Mouse (Mus musculus) intestine, embryonic 16.5 days (tissue): ENCODE data around the gene Cdh23. TPM values are rescaled to one million over a fixed set of nuclear protein-coding genes. Genes with fewer than 3 reads are reported as not detected.

Experiments used
- ATAC-seq: fragments of 200-750 bp; cut with Nextera tagmentation; 2 replicates; pipeline ENCODE4 v1.8.0; 2017; ENCODE audit warnings: moderate TSS enrichment, moderate library complexity
- H3K27ac ChIP-seq: fragments of 300-500 bp; sonication (generic); 2 replicates; pipeline ENCODE4 v1.5.1; 2014; ENCODE audit warnings: mild to moderate bottlenecking, low read length
- H3K27me3 ChIP-seq: fragments of 300-500 bp; sonication (generic); replicated peaks from 2 replicates; pipeline ENCODE4 v1.6.1; 2014; ENCODE audit warnings: low read length, control low read depth, mixed read lengths; ENCODE audit not compliant: control insufficient read depth, insufficient read depth
- H3K36me3 ChIP-seq: fragments of 300-500 bp; sonication (generic); 2 replicates; pipeline ENCODE4 v1.6.1; 2014; ENCODE audit warnings: low read length, control low read depth; ENCODE audit not compliant: control insufficient read depth, insufficient read depth
- H3K4me1 ChIP-seq: fragments of 300-500 bp; sonication (generic); 2 replicates; pipeline ENCODE4 v1.6.1; 2014; ENCODE audit warnings: low read length, control low read depth, mixed read lengths; ENCODE audit not compliant: control insufficient read depth, insufficient read depth
- H3K4me2 ChIP-seq: fragments of 300-500 bp; sonication (generic); 2 replicates; pipeline ENCODE4 v1.6.1; 2014; ENCODE audit warnings: low read depth, low read length, control low read depth
- H3K4me3 ChIP-seq: fragments of 300-500 bp; sonication (generic); 2 replicates; pipeline ENCODE4 v1.5.1; 2014; ENCODE audit warnings: mild to moderate bottlenecking, low read length
- H3K9ac ChIP-seq: fragments of 300-500 bp; sonication (generic); 2 replicates; pipeline ENCODE4 v1.6.1; 2014; ENCODE audit warnings: low read depth, low read length
- H3K9me3 ChIP-seq: fragments of 300-500 bp; sonication (generic); 2 replicates; pipeline ENCODE4 v1.6.1; 2016; ENCODE audit warnings: low read length, control low read depth; ENCODE audit not compliant: control insufficient read depth
- WGBS: fragments of 180-500 bp; shearing (Covaris S2); extraction: QIAGEN DNeasy Blood & Tissue Kit; methylation state at CpG from one replicate; pipeline ENCODE4 v1.1.7; 2014; 5-methylcytosine and 5-hydroxymethylcytosine counted together
- polyA plus RNA-seq: library from polyadenylated mRNA; unstranded; fragments of >200 nt; fragmentation: Nextera tagmentation; extraction: Ambion mirVana; gene quantifications from 2 replicates; pipeline ENCODE4 v1.2.1, GENCODE M21; 2015

The Cdh23 gene
- polyA plus RNA-seq, 1 experiment from 2014 or later: 0.33 TPM

GRCm38 (mm10) chr10:60625511-60625910, 70.8 kb downstream of the Cdh23 start:
- Histone ChIP-seq H3K27ac (no peak overlapping the region), H3K27me3 (no peaks in the 10 kb centered on the region), H3K4me1 (no peaks in the 10 kb centered on the region), H3K4me2 (no peak overlapping the region), H3K9me3 (peaks cover 9% of the 10 kb centered on the region; the same call in 1 of the 2 replicates), H3K36me3 (no peaks in the 10 kb centered on the region), H3K4me3 (no peak overlapping the region), H3K9ac (no peak overlapping the region)
- ATAC-seq: no peak
- 72% methylated on average over 3 of the region's 3 CpGs for WGBS

- Histone ChIP-seq H3K27me3 (no peaks in the 10 kb centered on the region), H3K4me1 (no peaks in the 10 kb centered on the region), H3K9me3 (peaks cover 9% of the 10 kb centered on the region; the same call in 1 of the 2 replicates), H3K27ac (no peak overlapping the region), H3K9ac (no peak overlapping the region), H3K4me3 (no peak overlapping the region), H3K36me3 (no peaks in the 10 kb centered on the region), H3K4me2 (no peak overlapping the region)
- no peak for ATAC-seq
- 42% methylated on average over 3 of the region's 3 CpGs for WGBS
Observed at GRCm38 (mm10) chr10:60624945-60625344, 71.3 kb downstream of the Cdh23 start.

GRCm38 (mm10) chr10:60624217-60624708, 72.0 kb downstream of the Cdh23 start:
- 41% methylated on average over 14 of the region's 14 CpGs for WGBS
- H3K4me3 ChIP-seq: no peak overlapping the region
- no peaks in the 10 kb centered on the region for H3K36me3 ChIP-seq
- H3K4me2 ChIP-seq: no peak overlapping the region
- no peak overlapping the region for H3K27ac ChIP-seq
- no peaks in the 10 kb centered on the region for H3K4me1 ChIP-seq
- no peak overlapping the region for H3K9ac ChIP-seq
- ATAC-seq: no peak
- H3K27me3 ChIP-seq: no peaks in the 10 kb centered on the region
- 0 out of 2 replicates have a peak, but pooled peaks cover 2% of the 10 kb centered on the region for H3K9me3 ChIP-seq

- Histone ChIP-seq H3K36me3 (no peaks in the 10 kb centered on the region), H3K27ac (no peak overlapping the region), H3K4me3 (no peak overlapping the region), H3K4me1 (no peaks in the 10 kb centered on the region), H3K4me2 (no peak overlapping the region), H3K9ac (no peak overlapping the region), H3K27me3 (no peaks in the 10 kb centered on the region), H3K9me3 (no peaks in the 10 kb centered on the region)
- WGBS: 64% methylated on average over 12 of the region's 12 CpGs
- no peak for ATAC-seq
Observed at GRCm38 (mm10) chr10:60622836-60623235, 73.5 kb downstream of the Cdh23 start.

DNA sequence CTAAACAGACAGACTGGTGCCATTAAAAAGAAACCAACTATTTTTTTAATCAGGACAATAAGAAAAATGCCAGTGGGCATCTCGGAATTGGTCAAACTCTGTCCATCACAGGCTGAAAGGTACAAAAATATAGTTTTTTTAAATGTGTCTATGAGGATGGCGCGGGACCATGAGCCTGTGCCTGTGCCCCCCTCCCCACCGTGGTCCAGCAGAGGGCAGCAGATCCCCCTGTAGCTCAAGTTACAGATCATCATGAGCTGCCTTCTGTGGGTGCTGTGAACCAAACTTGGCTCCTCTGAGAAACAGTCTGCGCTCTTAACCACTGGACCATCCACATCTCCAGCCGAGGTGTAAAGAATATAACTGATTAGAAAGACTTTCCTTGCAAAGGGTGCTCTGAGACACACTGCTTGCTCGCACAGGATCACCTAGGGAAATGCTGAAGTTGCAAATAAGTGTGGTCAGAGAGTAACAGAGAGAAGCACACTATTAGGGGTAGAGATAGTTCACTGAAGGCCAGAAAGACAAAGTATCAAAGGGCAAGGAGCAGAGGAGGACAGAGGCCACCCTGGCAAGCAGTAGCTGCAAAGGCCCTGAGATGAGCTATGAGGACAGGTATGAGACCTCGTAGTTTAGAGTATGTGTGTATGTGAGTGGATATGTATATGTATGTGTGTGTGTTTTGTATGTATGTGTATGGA, 74.7 kb downstream of the Cdh23 start:
- no peak overlapping the region for H3K27ac ChIP-seq
- no peaks in the 10 kb centered on the region for H3K9me3 ChIP-seq
- ATAC-seq: no peak
- H3K27me3 ChIP-seq: no peaks in the 10 kb centered on the region
- H3K4me1 ChIP-seq: no peaks in the 10 kb centered on the region
- H3K4me2 ChIP-seq: no peak overlapping the region
- WGBS: 85% methylated on average over 8 of the region's 8 CpGs
- H3K9ac ChIP-seq: no peak overlapping the region
- no peak overlapping the region for H3K4me3 ChIP-seq
- no peaks in the 10 kb centered on the region for H3K36me3 ChIP-seq

DNA sequence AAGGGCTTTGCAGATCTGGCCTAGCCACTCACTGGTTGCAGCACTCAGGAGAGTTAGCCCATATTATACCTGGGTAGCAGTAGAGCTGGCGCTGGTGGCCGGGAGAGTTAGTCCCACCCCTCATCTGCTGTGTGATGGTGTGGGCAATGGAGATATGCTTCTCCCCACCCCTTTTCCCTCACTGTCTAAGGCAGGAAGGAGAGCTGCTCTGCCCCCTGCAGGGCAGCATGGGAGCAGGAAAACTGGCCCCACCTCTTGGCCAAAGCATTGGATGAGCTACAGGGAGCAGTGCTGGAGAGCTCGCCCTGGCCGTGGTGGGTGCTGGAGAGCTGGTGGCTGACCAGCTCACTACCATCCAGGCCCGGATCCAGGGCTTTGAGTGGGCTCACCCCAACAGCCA, 80.4 kb downstream of the Cdh23 start:
- Histone ChIP-seq H3K4me1 (no peaks in the 10 kb centered on the region), H3K4me2 (no peak overlapping the region), H3K9ac (no peak overlapping the region), H3K27ac (no peak overlapping the region), H3K9me3 (no peaks in the 10 kb centered on the region), H3K27me3 (no peaks in the 10 kb centered on the region), H3K36me3 (no peaks in the 10 kb centered on the region), H3K4me3 (no peak overlapping the region)
- ATAC-seq: no peak
- WGBS: 61% methylated on average over 5 of the region's 5 CpGs

GRCm38 (mm10) chr10:60612893-60613292, 83.4 kb downstream of the Cdh23 start:
- no peak overlapping the region for H3K27ac ChIP-seq
- no peak overlapping the region for H3K4me3 ChIP-seq
- H3K27me3 ChIP-seq: no peaks in the 10 kb centered on the region
- H3K9ac ChIP-seq: no peak overlapping the region
- H3K9me3 ChIP-seq: no peaks in the 10 kb centered on the region
- H3K4me2 ChIP-seq: no peak overlapping the region
- no peak for ATAC-seq
- H3K36me3 ChIP-seq: no peaks in the 10 kb centered on the region
- H3K4me1 ChIP-seq: no peaks in the 10 kb centered on the region
- WGBS: 20% methylated on average over 5 of the region's 5 CpGs

GRCm38 (mm10) chr10:60607166-60607565, 89.1 kb downstream of the Cdh23 start:
- H3K36me3 ChIP-seq: no peaks in the 10 kb centered on the region
- no peak for ATAC-seq
- no peak overlapping the region for H3K4me3 ChIP-seq
- no peaks in the 10 kb centered on the region for H3K9me3 ChIP-seq
- H3K4me1 ChIP-seq: peaks cover 5% of the 10 kb centered on the region; the same call in 1 of the 2 replicates
- no peak overlapping the region for H3K27ac ChIP-seq
- no peak overlapping the region for H3K9ac ChIP-seq
- H3K4me2 ChIP-seq: no peak overlapping the region
- H3K27me3 ChIP-seq: no peaks in the 10 kb centered on the region
- 59% methylated on average over 5 of the region's 5 CpGs for WGBS

- no peaks in the 10 kb centered on the region for H3K9me3 ChIP-seq
- WGBS: 86% methylated on average over 6 of the region's 6 CpGs
- no peak overlapping the region for H3K9ac ChIP-seq
- peaks cover 5% of the 10 kb centered on the region for H3K4me1 ChIP-seq
- no peak overlapping the region for H3K4me3 ChIP-seq
- no peaks in the 10 kb centered on the region for H3K36me3 ChIP-seq
- no peaks in the 10 kb centered on the region for H3K27me3 ChIP-seq
- H3K27ac ChIP-seq: no peak overlapping the region
- no peak overlapping the region for H3K4me2 ChIP-seq
- no peak for ATAC-seq
Observed at GRCm38 (mm10) chr10:60606661-60607060, 89.6 kb downstream of the Cdh23 start.
